Mouse (Mus musculus) layer of hippocampus, adult 2 months (tissue): Measurements from ENCODE around the gene Tcea3. TPM values are rescaled to one million over a fixed set of nuclear protein-coding genes. Genes with fewer than 3 reads are reported as not detected.
A peak's percentile ranks its signal among the peaks of the same experiment; 100 is the strongest.

Experiments
- DNase-seq, 2 experiments: peaks; one replicate each; pipeline ENCODE4 v3.0.0; 2022; ENCODE audit warnings: low spot score in 2 of 2
- H3K27ac ChIP-seq: fragments of 200-600 bp; 2 replicates; pipeline ENCODE4 v1.8.1; 2022
- H3K4me3 ChIP-seq: fragments of 200-600 bp; 2 replicates; pipeline ENCODE4 v1.8.1; 2022; ENCODE audit warnings: mild to moderate bottlenecking
- CTCF ChIP-seq: fragments of 200-600 bp; conservative IDR thresholded peaks from 2 replicates; pipeline ENCODE4 v1.8.1; 2022; ENCODE audit warnings: antibody characterized with exemption, mild to moderate bottlenecking, moderate library complexity
- total RNA-seq, 2 experiments: library from RNA; stranded (reverse); gene quantifications; 2 replicates each; pipeline ENCODE4 v1.2.3; 2021

Gene Tcea3
- total RNA-seq, 2 experiments from 2014 or later = not detected

- DNase-seq = no peak
- no peak for TF ChIP-seq CTCF
These were observed 70.1 kb downstream of the Tcea3 start for GRCm38 (mm10) chr4:136317667-136318066.

GRCm38 (mm10) chr4:136320016-136320415 lies 72.5 kb downstream of the Tcea3 start:
- H3K27ac ChIP-seq = no peak overlapping the region
- no peak for TF ChIP-seq CTCF
- H3K4me3 ChIP-seq = no peak overlapping the region
- DNase-seq = no peak

More at GRCm38 (mm10) chr4:136317667-136318066, 70.1 kb downstream of the Tcea3 start:
- H3K4me3 ChIP-seq = no peak overlapping the region
- H3K27ac ChIP-seq = no peak overlapping the region

GRCm38 (mm10) chr4:136324226-136324625 lies 76.7 kb downstream of the Tcea3 start:
- H3K4me3 ChIP-seq = no peak overlapping the region
- TF ChIP-seq CTCF = peak; percentile 72
- no peak overlapping the region for H3K27ac ChIP-seq
- DNase-seq = no peak

Other genes starting within 250 kb of the Tcea3 start
- gene Eloa, start 226.0 kb upstream of the Tcea3 start, total RNA-seq = 10 to 100 TPM; 27.3 to 28.5 TPM
- 100 to 1,000 TPM; 291 to 317 TPM for gene Rpl11, start 194.3 kb upstream of the Tcea3 start, total RNA-seq
- 10 to 100 TPM; 45.1 to 47.4 TPM for gene Id3, start 104.2 kb upstream of the Tcea3 start, total RNA-seq
- gene E2f2, start 75.3 kb upstream of the Tcea3 start, total RNA-seq = 1 to 10 TPM in 1 of 2 experiments, under 1 TPM in 1; 0.74 to 1.5 TPM
- gene Asap3, start 41.4 kb upstream of the Tcea3 start, total RNA-seq = 1 to 10 TPM; 2.5 to 3.1 TPM
- gene Zfp46, start 37.0 kb downstream of the Tcea3 start, total RNA-seq = 10 to 100 TPM; 44.2 to 49.0 TPM
- 100 to 1,000 TPM in 1 of 2 experiments, 10 to 100 TPM in 1; 91.6 to 102 TPM for gene Hnrnpr, start 63.2 kb downstream of the Tcea3 start, total RNA-seq
- under 1 TPM; 0.39 to 0.41 TPM for gene Htr1d, start 175.8 kb downstream of the Tcea3 start, total RNA-seq
- gene 6030445D17Rik, start 214.5 kb downstream of the Tcea3 start, total RNA-seq = 1 to 10 TPM in 1 of 2 experiments, under 1 TPM in 1; 0.66 to 1.1 TPM
- 10 to 100 TPM; 80.6 to 95.8 TPM for gene Luzp1, start 222.0 kb downstream of the Tcea3 start, total RNA-seq